Mouse (Mus musculus) midbrain, embryonic 14.5 days (tissue): ENCODE measurements around the gene Nubpl. TPM values are rescaled to one million over a fixed set of nuclear protein-coding genes. Genes with fewer than 3 reads are reported as not detected.

Experiments
- ATAC-seq: fragments of 200-750 bp; cut with Nextera tagmentation; 2 replicates; pipeline ENCODE4 v1.8.0; 2017; ENCODE audit warnings: moderate number of reproducible peaks, moderate library complexity; ENCODE audit not compliant: low FRiP score, low TSS enrichment
- DNase-seq: peaks from one replicate; pipeline ENCODE4 v3.0.0-alpha.2; 2015
- H3K27ac ChIP-seq: fragments of 300-500 bp; sonication (generic); replicated peaks from 2 replicates; pipeline ENCODE4 v1.5.1; 2014; ENCODE audit warnings: mild to moderate bottlenecking, low read depth, low read length, moderate library complexity
- H3K27me3 ChIP-seq: fragments of 300-500 bp; sonication (generic); 2 replicates; pipeline ENCODE4 v1.6.1; 2014; ENCODE audit warnings: low read length, control low read depth, mixed read lengths; ENCODE audit not compliant: control insufficient read depth, insufficient read depth
- H3K36me3 ChIP-seq: fragments of 300-500 bp; sonication (generic); 2 replicates; pipeline ENCODE4 v1.6.1; 2014; ENCODE audit warnings: low read length, control low read depth; ENCODE audit not compliant: control insufficient read depth, insufficient read depth
- H3K4me1 ChIP-seq: fragments of 300-500 bp; sonication (generic); 2 replicates; pipeline ENCODE4 v1.6.1; 2014; ENCODE audit warnings: mild to moderate bottlenecking, antibody characterized with exemption, low read length, control low read depth; ENCODE audit not compliant: control insufficient read depth, insufficient read depth
- H3K4me2 ChIP-seq: fragments of 300-500 bp; sonication (generic); 2 replicates; pipeline ENCODE4 v1.6.1; 2014; ENCODE audit warnings: mild to moderate bottlenecking, low read length, moderate library complexity
- H3K4me3 ChIP-seq: fragments of 300-500 bp; sonication (generic); replicated peaks from 2 replicates; pipeline ENCODE4 v1.5.1; 2014; ENCODE audit warnings: low read depth, low read length
- H3K9ac ChIP-seq: fragments of 300-500 bp; sonication (generic); replicated peaks from 2 replicates; pipeline ENCODE4 v1.6.1; 2014; ENCODE audit warnings: mild to moderate bottlenecking, low read length, moderate library complexity
- H3K9me3 ChIP-seq: fragments of 300-500 bp; sonication (generic); 2 replicates; pipeline ENCODE4 v1.6.1; 2016; ENCODE audit warnings: low read length, control low read depth, mixed read lengths; ENCODE audit not compliant: control insufficient read depth
- WGBS: fragments of 180-500 bp; shearing (Covaris S2); extraction: QIAGEN DNeasy Blood & Tissue Kit; methylation state at CpG from one replicate; pipeline ENCODE4 v1.1.7; 2014; 5-methylcytosine and 5-hydroxymethylcytosine counted together
- polyA plus RNA-seq: library from polyadenylated mRNA; unstranded; fragments of >200 nt; fragmentation: Nextera tagmentation; extraction: Ambion mirVana; gene quantifications from 2 replicates; pipeline ENCODE4 v1.2.1, GENCODE M21; 2014

Gene Nubpl
- polyA plus RNA-seq, 1 experiment from 2014 or later, result 8.3 TPM

GRCm38 (mm10) chr12:52146639-52147038 lies 49.1 kb downstream of the Nubpl start:
- no peak overlapping the region for H3K27ac ChIP-seq
- H3K9ac ChIP-seq, result no peak overlapping the region
- no peak for ATAC-seq
- DNase-seq, result no peak
- H3K4me2 ChIP-seq, result no peak overlapping the region
- no peaks in the 10 kb centered on the region for H3K4me1 ChIP-seq
- H3K36me3 ChIP-seq, result no peaks in the 10 kb centered on the region
- H3K4me3 ChIP-seq, result no peak overlapping the region
- WGBS, result 82% methylated on average over 2 of the region's 2 CpGs
- H3K27me3 ChIP-seq, result no peaks in the 10 kb centered on the region
- H3K9me3 ChIP-seq, result no peaks in the 10 kb centered on the region

GRCm38 (mm10) chr12:52149448-52149847 lies 51.9 kb downstream of the Nubpl start:
- no peak overlapping the region for H3K27ac ChIP-seq
- no peak for ATAC-seq
- H3K9me3 ChIP-seq, result no peaks in the 10 kb centered on the region
- H3K27me3 ChIP-seq, result no peaks in the 10 kb centered on the region
- no peak for DNase-seq
- H3K36me3 ChIP-seq, result no peaks in the 10 kb centered on the region
- 78% methylated on average over 3 of the region's 3 CpGs for WGBS
- H3K4me3 ChIP-seq, result no peak overlapping the region
- H3K9ac ChIP-seq, result no peak overlapping the region
- no peak overlapping the region for H3K4me2 ChIP-seq
- no peaks in the 10 kb centered on the region for H3K4me1 ChIP-seq

GRCm38 (mm10) chr12:52152071-52152470 lies 54.5 kb downstream of the Nubpl start:
- no peak for DNase-seq
- WGBS, result 97% methylated on average over 3 of the region's 3 CpGs
- no peaks in the 10 kb centered on the region for H3K27me3 ChIP-seq
- H3K9ac ChIP-seq, result no peak overlapping the region
- H3K4me2 ChIP-seq, result no peak overlapping the region
- no peaks in the 10 kb centered on the region for H3K36me3 ChIP-seq
- no peaks in the 10 kb centered on the region for H3K4me1 ChIP-seq
- H3K9me3 ChIP-seq, result no peaks in the 10 kb centered on the region
- ATAC-seq, result no peak
- no peak overlapping the region for H3K4me3 ChIP-seq
- no peak overlapping the region for H3K27ac ChIP-seq

- 94% methylated on average over 4 of the region's 4 CpGs for WGBS
- H3K4me1 ChIP-seq, result no peaks in the 10 kb centered on the region
Observed at GRCm38 (mm10) chr12:52154906-52155305, 57.4 kb downstream of the Nubpl start.

GRCm38 (mm10) chr12:52164414-52164813 lies 66.9 kb downstream of the Nubpl start:
- ATAC-seq (no peak), DNase-seq (no peak)
- H3K9ac ChIP-seq, result no peak overlapping the region

More at GRCm38 (mm10) chr12:52154906-52155305, 57.4 kb downstream of the Nubpl start:
- H3K9ac ChIP-seq, result no peak overlapping the region
- H3K36me3 ChIP-seq, result no peaks in the 10 kb centered on the region
- no peak overlapping the region for H3K4me3 ChIP-seq
- DNase-seq, result no peak
- no peak overlapping the region for H3K27ac ChIP-seq
- ATAC-seq, result no peak
- no peaks in the 10 kb centered on the region for H3K27me3 ChIP-seq
- no peaks in the 10 kb centered on the region for H3K9me3 ChIP-seq
- H3K4me2 ChIP-seq, result no peak overlapping the region

GRCm38 (mm10) chr12:52186205-52186793 lies 88.8 kb downstream of the Nubpl start:
- ATAC-seq (peak; percentile 34; the same call in 1 of the 2 replicates), DNase-seq (peak; percentile 32)
- Histone ChIP-seq H3K36me3 (no peaks in the 10 kb centered on the region), H3K4me3 (no peak overlapping the region), H3K9ac (no peak overlapping the region), H3K27ac (peak overlapping the region; percentile 74), H3K27me3 (no peaks in the 10 kb centered on the region), H3K4me2 (no peak overlapping the region; the same call in 1 of the 2 replicates), H3K4me1 (peaks cover 10% of the 10 kb centered on the region), H3K9me3 (no peaks in the 10 kb centered on the region)
- 16% methylated on average over 1 of the region's 1 CpGs for WGBS

More at GRCm38 (mm10) chr12:52164414-52164813, 66.9 kb downstream of the Nubpl start:
- H3K27ac ChIP-seq, result no peak overlapping the region
- H3K4me3 ChIP-seq, result no peak overlapping the region
- H3K4me2 ChIP-seq, result no peak overlapping the region
- no peaks in the 10 kb centered on the region for H3K9me3 ChIP-seq
- H3K4me1 ChIP-seq, result no peaks in the 10 kb centered on the region
- H3K36me3 ChIP-seq, result no peaks in the 10 kb centered on the region
- no peaks in the 10 kb centered on the region for H3K27me3 ChIP-seq

GRCm38 (mm10) chr12:52186963-52187590 lies 89.5 kb downstream of the Nubpl start:
- WGBS, result 8% methylated on average over 5 of the region's 5 CpGs
- peak; percentile 78 for DNase-seq
- Histone ChIP-seq H3K4me3 (no peak overlapping the region), H3K36me3 (no peaks in the 10 kb centered on the region), H3K4me1 (peaks cover 10% of the 10 kb centered on the region), H3K9ac (no peak overlapping the region), H3K9me3 (no peaks in the 10 kb centered on the region), H3K27me3 (no peaks in the 10 kb centered on the region), H3K4me2 (no peak overlapping the region), H3K27ac (0 out of 2 replicates have a peak overlapping the region, but pooled peaks have one; percentile 14)
- peak; percentile 34; the same call in 1 of the 2 replicates for ATAC-seq

GRCm38 (mm10) chr12:52198471-52198870 lies 100.9 kb downstream of the Nubpl start:
- Histone ChIP-seq H3K9me3 (no peaks in the 10 kb centered on the region), H3K36me3 (no peaks in the 10 kb centered on the region), H3K9ac (no peak overlapping the region), H3K4me2 (no peak overlapping the region), H3K27me3 (no peaks in the 10 kb centered on the region), H3K4me3 (no peak overlapping the region), H3K27ac (no peak overlapping the region), H3K4me1 (no peaks in the 10 kb centered on the region)
- ATAC-seq (no peak), DNase-seq (no peak)
- WGBS, result 93% methylated on average over 4 of the region's 4 CpGs

GRCm38 (mm10) chr12:52209121-52209610 lies 111.6 kb downstream of the Nubpl start:
- DNase-seq (no peak), ATAC-seq (no peak)
- Histone ChIP-seq H3K4me3 (no peak overlapping the region), H3K4me1 (no peaks in the 10 kb centered on the region), H3K36me3 (no peaks in the 10 kb centered on the region), H3K4me2 (no peak overlapping the region), H3K9me3 (no peaks in the 10 kb centered on the region), H3K27ac (no peak overlapping the region), H3K9ac (no peak overlapping the region), H3K27me3 (no peaks in the 10 kb centered on the region)
- 85% methylated on average over 3 of the region's 3 CpGs for WGBS
